Mouse (Mus musculus): ENCODE results near the gene Bmpr1b.
A peak's percentile ranks its signal among the peaks of the same experiment; 100 is the strongest.
"Not testable (repeated sequence)": the region's sequence is repeated elsewhere in the genome, so short reads cannot be mapped to it uniquely, and the experiment has no call there.

Bmpr1b gene

DNA sequence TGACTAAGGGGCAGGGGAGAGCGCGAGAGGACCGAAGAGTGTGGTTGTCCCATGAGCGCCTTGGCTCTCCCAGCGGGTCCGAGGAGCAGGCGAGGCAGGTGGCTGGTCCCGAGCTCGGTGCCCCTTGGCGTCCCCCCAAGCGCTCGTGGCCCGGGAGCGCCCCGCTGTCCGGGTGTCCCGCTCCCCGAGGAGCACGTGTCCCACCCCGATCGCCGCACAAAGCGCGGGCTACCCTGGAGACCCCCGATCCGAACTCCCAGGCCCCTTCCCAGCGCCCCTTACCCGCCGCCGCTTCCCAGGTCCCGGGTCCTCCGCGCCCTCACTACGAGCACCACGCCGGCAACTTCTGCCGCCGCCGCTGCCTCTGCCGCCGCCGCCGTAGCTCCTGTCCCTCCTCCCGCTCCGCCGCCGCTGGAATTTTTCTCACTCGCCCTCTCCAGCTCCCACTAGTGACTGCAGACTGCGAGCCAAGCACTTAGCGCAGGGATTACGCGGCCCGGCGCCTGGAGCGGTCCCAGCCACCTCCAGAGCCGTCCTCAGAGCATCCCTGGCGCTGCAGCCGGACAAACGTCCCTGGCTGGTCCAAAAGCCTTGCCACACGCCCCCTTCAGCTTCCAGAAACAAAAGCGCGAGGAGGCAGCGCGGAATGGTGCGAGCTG, at the start of gene Bmpr1b:
Gene Bmpr1b, minus strand, starts transcription at position 563 of the 659 bp plus-strand sequence.
- peak; percentile 77 for DNase-seq

DNA sequence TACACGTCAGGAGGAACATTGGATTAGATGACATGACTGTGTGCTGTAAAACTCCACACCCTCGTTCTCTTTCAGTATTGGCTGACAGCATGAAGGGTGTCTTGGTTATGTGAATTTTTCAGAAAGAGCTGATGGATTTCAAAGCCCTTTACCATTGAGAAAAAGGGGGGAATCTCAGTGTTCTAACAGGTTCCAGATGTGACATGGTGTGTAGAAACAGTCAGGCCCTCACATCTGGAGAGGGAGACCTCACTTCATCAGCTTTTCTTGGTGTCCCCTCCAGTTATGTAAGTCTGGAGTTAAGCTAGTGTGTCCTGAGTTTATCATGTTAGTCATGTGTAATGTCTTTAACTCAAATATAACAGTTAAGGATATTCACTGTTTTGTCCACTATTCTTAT, 43.6 kb upstream of the Bmpr1b start:
- DNase-seq, result no peak

DNA sequence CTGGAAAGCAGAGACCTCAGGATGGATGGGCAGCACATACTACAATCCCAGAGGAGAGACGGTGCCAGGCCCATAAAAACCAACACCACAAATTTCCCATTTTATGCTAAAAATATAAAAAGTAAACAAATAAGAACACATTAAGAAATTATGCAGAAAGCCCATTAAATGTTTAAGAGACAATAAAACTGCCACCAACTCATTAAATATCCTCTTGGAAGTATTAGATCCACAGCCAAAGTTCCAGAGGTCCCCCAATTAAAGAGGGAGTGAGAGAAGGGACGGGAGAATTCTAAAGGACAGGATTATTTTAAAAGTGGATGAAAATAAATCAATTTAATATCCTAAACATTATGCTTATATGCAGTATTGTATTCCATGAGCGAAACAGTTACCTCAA, 43.0 kb upstream of the Bmpr1b start:
- peak; percentile 12 for DNase-seq

DNA sequence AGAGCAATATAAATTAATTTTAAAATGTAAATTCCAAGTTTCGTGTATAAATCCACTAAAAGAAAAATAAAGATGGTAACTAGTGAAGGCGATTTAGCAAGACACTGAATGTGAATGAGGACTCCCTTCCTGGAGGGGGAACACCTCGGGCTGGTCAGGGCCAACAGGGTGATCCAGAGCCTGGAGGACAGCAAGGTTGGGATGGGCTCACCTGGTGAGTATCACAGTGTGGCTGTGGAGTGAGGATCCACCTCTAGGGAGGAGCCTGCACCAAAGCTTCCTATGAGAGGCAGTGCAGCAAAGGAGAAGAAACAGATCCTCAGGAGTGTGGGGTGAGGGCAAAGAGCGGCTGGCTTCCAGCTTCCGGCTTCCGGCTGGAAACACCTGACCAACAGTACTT, 40.8 kb upstream of the Bmpr1b start:
- DNase-seq, result no peak

DNA sequence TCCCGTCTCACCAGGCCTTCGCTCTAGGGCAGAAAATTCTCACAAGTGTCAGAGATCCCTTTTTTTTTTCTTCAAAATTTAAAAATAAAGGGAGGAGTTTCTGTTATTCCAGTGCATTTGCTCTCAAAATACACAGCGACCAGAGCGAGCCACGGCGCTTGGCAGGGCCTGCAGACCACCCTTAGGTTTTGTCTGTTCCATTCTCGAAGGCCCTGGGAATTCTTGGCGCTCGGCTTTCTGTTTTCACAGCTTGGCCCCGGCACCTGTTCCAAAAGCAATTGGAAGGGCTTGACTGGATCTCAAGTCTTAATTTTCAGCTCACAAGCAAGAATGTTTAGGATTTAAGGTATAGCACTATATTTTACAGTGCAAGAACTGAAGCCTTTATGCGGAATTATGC, 39.8 kb upstream of the Bmpr1b start:
- DNase-seq, result no peak

DNA sequence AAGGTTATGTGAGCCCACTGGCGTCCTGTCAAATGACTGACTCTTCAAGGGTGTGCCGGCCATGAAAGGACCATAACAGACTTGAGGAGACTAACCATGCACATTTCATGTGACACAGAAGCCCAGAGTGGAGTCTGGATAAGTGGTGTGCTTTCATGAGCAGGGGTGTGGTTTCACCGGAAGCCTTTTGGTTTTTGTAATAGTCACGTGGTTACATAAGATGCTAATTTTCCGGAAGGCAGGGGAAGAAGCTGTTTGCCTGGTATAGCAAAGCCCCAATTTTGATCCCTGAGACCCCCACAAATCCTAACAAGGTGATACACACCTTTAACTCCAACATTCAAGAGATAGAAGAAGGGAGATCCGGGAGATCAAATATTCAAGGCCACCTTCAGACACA, 38.3 kb upstream of the Bmpr1b start:
- no peak for DNase-seq

DNA sequence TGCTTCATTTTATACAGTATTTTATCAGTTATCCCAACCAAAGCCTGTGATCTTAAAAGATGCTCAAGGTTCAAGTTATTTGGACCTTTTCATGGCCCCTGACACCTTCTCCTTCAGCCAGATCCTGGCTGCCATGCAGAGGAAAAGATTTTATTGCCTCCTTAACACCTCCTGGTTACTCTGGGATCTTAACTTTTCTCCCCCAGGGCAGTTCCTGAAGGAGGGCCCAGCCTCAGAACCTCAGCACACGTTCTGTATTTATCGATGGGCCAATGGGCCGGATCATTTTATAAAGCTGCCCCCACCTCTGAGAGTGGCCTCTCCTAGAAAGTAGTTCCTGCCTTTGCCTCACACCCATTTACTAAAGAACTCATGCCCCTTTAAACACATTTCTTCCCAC, 37.1 kb upstream of the Bmpr1b start:
- no peak for DNase-seq

DNA sequence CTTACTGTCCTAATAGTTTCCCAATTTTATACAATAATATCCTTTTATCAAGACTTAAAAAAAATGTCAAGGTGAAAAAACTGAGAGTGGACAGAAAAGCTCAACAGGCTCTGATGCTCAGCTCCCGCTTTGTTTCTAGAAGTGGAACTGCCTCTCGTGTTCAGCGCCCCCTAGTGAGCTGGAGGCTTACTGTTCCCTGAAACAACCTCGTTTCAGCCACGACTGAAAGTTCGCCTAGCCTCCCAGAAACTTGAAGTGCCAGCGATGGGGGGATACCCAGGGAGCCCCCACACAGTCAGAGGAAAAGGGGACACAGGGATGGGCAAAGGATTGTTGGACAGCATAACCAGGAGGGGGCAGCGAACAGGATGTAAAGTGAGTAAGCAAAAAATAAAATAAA, 26.9 kb upstream of the Bmpr1b start:
- DNase-seq, result no peak

DNA sequence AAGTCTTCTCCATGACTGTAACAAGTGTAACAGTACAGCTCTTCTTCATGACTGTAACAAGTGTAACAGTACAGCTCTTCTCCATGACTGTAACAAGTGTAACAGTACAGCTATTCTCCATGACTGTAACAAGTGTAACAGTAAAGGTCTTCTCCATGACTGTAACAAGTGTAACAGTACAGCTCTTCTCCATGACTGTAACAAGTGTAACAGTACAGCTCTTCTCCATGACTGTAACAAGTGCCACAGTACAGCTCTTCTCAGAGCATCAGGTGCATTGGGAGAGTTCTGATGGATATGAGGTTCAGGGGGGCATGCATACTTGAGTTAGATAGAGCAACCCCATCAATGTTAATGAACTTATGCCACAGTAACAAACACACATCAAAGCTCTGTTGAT, 22.4 kb upstream of the Bmpr1b start:
- DNase-seq, result not testable (repeated sequence)

DNA sequence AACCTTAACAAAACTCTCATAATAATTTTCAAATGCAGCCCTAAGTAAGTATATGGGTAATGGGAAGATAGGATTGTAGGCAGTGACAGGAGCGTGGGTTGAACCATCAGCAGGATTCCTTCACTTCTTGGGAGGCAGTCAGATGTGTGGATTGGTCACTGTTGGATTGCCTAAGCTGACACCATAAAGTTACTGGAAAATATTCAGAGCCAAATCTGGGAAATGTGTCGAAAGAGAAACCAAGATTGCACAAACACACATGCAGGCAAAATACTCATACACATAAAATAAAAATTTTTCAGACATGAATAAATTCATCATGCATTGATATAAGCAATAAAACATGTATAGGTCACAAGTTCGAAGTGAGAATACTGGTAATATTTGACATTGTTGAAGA, 17.3 kb upstream of the Bmpr1b start:
- DNase-seq, result no peak

DNA sequence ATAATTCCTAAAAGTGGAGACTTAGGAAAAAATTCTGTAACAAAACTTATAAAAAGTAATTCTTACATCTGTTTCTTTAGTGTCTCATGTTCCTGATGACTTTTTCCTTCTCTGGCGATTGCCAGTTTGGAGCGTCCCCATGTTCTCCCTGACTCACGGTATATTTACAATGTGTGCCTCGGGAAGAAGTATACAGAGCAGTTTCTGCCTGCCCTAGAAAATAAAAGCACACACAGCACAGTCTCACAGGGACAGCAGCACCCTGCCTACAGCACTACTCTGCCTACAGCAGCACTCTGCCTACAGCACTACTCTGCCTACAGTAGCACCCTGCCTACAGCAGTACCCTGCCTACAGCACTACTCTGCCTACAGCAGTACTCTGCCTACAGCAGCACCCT, 4.8 kb upstream of the Bmpr1b start:
- DNase-seq, result no peak

DNA sequence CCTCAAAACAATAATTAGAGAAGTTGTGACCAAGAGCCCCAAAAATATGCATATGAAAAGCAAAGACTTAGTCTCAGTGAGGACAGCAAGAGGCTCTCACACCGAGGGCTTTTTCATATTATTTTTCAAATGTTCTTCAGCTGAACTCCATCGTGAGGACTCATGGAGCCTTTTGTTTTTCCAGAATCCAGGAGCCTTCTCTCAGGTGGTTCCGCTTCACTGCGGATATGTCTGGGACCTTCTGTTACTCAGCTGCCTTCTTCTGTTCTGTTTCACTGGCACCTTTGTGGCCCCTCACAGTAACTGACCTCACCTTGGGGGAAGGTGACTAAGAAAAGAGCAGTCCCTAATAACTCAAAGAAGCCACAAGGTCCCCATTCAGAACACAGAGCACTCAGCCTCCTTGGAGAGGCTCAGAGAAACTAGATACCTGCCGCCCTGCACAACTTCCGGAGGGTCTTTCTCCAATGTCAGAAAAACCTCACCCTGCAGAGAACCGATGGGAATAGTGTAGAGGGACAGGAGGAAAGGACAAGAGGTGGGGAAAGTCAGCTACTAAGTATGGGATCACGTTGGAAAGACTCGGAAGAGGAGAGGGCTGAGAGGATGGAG, 868 bp downstream of the Bmpr1b start:
- no peak for DNase-seq

DNA sequence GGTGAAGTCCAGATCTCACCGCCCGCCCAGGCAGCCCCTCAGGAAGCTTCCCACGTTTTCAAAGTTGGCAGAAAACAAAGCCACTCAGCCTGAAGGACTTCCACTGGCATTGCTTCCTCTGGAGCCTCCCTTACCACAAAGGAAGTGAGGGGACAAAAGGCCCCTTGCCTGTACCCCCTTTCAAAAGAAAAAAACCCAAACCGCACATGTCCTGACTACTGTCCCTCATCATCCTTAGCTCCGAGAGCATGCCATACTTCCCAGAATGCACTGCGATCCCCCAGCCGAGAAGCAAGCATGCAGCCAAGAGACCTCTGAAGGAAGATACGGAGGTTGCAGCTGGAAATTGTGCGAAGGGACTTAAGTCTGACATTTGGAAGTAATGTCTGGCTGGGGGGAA, 4.2 kb downstream of the Bmpr1b start:
- peak; percentile 10 for DNase-seq

DNA sequence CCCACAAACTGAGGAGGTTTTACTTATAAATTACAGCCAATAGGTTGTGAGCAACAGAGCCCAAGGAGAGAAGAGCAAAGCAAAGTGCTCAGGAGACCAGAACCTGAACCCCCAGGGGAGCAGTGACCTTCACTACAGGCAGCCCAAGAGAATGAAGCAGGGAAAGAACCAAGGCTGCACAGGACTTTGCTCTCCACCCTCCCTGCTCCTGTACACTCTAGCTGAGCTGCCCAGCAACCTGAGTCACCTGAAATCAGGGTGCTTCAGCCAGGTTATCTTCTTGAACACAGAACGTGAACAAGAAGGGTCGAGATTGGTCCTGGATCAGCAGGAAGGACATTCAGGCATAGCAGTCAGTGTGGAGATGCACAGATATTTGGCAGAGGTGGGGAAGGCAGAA, 5.3 kb downstream of the Bmpr1b start:
- no peak for DNase-seq

DNA sequence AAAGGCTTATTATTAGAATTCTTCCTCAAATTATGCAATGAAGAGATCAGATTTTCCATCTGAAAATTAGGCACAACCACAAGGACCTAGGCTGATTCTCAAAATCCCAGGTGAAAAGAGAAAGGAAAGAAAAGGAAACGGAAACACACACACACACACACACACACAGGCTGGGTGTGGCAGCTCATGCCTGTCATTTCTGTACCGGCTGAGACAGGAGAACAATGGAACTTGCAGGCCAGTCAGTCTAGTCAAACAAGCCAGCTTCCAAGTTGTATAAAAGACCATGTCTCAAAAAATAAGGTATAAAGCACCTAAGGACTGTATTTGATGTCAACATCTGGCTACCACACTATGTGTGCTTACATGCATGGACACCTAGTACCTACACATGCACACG, 7.8 kb downstream of the Bmpr1b start:
- no peak for DNase-seq

DNA sequence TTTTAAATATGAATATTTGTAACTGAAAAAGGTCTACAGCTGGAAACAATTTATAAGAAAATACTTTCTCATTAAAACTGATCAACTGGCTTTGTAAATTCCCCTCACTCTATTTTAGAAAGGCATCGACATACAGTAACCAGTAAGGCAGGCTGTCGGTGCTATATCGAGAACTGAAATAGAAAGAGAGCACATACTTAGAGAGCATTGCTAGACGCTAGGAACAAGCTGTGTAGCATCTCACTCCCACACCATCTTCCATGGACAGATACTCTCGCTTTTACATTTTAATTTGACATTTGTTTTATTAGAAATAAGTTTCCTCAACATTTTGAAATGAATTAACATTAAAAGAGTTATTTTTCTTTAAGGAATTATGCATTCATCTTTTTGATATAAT, 17.2 kb downstream of the Bmpr1b start:
- DNase-seq, result no peak

DNA sequence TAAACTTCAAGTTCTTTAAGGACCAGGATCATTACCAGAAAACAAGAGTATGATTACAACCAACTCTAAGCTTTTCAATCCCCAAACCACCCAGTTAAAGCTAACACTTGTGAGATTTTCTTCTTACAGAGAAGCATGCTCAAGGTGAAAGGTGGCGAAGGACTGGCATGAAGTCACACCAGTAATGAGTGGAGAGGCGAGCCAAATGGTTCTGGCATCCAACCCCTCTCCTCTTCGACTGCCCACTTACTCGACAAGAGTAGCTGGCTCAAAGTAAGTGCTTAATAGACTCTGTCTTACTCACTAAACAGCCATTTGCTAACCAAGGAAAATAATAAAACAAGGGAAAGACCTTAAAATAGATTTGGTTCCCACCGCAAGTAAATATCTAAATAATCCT, 30.4 kb downstream of the Bmpr1b start:
- DNase-seq, result no peak

DNA sequence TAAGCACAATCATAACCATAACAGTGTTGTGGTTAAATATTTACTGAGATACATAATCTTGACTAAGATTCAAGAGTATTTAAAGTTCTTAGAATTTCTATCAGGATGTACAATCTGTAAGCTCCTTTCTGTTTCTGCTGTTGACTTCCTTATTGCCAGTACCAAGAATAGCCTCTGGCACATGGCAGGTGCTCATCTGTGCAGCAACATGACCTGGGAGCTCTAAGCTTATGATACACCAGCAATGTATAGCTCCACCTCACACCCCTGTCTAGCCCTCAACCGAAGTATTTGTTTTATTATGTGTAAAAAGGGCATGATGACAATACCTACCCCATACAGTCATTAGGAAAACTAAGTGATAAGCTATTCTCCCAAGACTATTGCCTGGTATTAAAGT, 42.8 kb downstream of the Bmpr1b start:
- no peak for DNase-seq

DNA sequence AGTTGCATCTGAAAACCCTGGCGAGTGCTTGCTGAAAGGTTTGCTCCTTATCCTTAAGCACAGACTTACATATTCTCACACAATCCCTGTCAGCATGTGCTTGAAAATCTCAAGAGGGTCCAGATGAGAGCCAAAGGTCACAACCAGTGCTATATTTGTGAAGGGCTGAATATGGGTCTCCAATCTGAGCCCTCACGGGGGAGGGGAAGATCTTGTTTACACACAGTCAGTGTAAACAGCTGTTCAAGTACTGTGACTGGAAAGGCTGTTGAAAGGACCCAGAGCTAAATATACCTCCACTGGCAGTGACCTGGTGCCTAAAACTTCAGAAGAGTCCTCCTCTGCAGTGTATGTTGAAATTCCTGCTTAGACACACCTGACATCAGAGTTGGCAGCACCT, 43.7 kb downstream of the Bmpr1b start:
- DNase-seq, result no peak

DNA sequence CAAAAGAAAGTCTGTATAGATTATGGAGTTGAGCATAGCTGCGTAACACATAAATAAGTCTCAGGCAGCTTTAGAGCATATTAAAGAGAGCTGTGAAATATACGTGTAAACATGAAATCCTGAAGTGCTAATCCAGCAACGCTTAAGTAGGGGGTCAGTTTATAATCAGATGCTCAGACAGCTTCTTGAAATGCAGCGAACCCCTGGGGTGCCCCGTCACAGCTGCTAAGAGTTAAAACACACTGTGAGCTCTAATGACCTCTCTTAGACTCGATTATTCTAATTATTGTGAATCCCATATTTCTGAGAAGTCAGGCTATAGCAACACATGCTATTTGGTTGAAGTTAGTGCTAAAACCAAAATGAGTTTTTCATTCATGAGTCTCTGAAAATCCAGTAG, 45.0 kb downstream of the Bmpr1b start:
- DNase-seq, result no peak

DNA sequence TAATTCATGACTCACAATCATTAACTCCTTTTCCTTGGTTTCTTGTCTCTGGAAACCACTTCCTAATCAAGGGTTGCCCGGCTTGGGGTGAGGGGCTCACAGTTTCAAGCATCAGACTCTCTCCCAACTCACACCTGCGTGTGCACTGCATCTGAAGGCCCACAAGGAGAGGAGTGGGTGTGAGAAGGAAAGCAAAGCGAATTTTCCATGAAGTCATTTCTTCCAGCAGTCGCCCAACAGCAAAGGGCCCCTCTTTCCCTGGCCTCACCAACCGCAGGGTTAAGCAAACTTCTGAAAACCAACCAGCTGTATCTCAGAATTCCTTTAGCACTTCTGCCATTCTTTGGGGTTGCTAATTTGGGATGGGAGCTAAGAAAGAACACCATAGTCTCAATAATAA, 46.8 kb downstream of the Bmpr1b start:
- DNase-seq, result no peak

DNA sequence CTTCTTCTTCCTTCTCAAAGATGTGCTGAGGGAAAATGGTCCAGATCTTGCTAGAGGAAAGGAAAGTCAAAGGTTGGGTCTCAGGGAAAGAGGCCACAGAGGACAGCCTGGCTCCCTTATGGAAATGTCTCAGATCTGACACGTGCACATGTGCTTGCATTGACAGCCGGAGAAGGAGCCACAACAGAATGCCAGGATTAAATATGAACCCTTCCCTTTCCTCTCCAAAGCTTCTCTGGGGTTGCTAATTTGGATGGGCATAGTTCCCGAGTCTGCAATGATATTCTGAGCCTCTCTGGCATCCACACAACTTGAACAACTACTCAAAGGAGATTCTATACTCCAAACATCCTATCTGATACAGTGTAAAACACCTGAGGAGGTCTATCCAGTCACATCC, 48.4 kb downstream of the Bmpr1b start:
- DNase-seq, result no peak

DNA sequence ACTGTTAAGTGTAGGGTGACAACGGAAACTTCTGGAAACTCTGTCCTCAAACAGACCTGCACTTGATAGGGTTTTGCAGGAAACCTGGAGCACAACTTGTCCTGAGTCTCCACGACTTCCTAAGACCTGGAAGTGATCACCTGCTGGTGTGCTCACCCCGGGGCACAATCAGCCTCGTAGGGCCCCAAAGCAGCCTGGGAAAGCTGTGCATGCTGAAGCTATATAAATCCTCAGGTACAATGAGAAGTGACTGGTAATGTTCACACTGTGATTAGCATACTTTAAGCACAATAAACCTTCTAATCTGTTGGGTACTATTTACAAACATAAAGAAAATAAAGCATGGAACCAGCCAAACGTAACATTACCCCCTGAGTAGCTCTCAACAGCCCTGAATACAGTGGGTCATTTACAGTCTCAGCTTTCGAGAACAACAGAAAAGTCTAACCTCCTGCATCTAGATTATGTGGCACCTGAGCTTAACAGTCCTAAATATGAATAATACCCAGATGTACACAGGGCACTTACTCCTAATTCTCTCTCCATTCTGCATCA, 54.4 kb downstream of the Bmpr1b start:
- DNase-seq, result peak; percentile 4

DNA sequence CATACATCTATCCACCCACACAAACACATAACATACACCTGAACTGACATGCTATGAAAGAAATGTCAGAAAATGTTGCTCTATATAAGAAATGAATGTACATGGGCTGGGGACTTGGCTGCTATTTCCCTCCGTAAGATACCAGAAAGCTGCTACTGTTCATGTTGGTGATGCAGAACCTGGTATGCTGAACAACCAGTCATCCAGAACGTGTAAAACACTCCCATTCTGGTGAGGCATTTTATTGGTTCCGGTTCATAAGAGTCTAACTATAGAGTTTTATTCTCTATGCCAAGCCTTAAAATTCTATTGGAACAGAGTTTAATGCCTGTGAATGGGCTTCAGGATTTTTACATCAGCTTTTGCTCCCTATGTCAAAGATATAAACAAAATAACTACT, 55.0 kb downstream of the Bmpr1b start:
- peak; percentile 8 for DNase-seq

DNA sequence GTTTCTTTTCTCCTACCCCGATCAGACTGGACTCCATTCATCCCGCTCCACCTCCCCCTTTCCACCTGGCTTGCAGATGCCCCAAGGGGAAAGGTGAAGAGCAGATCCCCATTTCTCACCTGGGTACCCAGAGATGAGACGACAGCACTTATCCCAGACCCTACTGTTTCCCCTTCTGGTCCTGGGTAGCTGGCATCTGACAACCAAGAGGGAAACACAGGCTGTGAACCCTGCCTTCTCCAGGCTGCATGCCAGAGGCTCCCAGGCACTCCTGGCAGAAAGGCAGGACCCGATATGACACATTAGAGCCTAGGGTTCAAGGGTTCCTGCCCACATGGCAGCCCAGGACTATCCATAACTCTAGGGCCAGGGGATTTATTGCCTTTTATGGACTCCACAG, 56.0 kb downstream of the Bmpr1b start:
- no peak for DNase-seq
